Mouse (Mus musculus) forebrain, embryonic 13.5 days (tissue): ENCODE results near the gene Zfp275. TPM values are rescaled to one million over a fixed set of nuclear protein-coding genes. Genes with fewer than 3 reads are reported as not detected.
"Not testable (repeated sequence)": the region's sequence is repeated elsewhere in the genome, so short reads cannot be mapped to it uniquely, and the experiment has no call there.

Experiments
- ATAC-seq: fragments of 200-750 bp; cut with Nextera tagmentation; 2 replicates; pipeline ENCODE4 v1.8.0; 2017
- H3K27ac ChIP-seq: fragments of 300-500 bp; sonication (generic); 2 replicates; pipeline ENCODE4 v1.5.1; 2015; ENCODE audit warnings: inconsistent platforms, mild to moderate bottlenecking, moderate library complexity
- H3K27me3 ChIP-seq: fragments of 300-500 bp; sonication (generic); 2 replicates; pipeline ENCODE4 v1.6.1; 2015; ENCODE audit warnings: mild to moderate bottlenecking, inconsistent platforms
- H3K36me3 ChIP-seq: fragments of 300-500 bp; sonication (generic); 2 replicates; pipeline ENCODE4 v1.6.1; 2015; ENCODE audit warnings: mild to moderate bottlenecking, inconsistent platforms; ENCODE audit not compliant: poor library complexity, severe bottlenecking
- H3K4me1 ChIP-seq: fragments of 300-500 bp; sonication (generic); 2 replicates; pipeline ENCODE4 v1.6.1; 2015; ENCODE audit warnings: inconsistent platforms
- H3K4me2 ChIP-seq: fragments of 300-500 bp; sonication (generic); 2 replicates; pipeline ENCODE4 v1.6.1; 2015; ENCODE audit warnings: inconsistent platforms, mild to moderate bottlenecking, moderate library complexity
- H3K4me3 ChIP-seq: fragments of 300-500 bp; sonication (generic); 2 replicates; pipeline ENCODE4 v1.5.1; 2015; ENCODE audit warnings: mild to moderate bottlenecking, inconsistent platforms
- H3K9ac ChIP-seq: fragments of 300-500 bp; sonication (generic); 2 replicates; pipeline ENCODE4 v1.6.1; 2015; ENCODE audit warnings: mild to moderate bottlenecking, inconsistent platforms
- H3K9me3 ChIP-seq: fragments of 300-500 bp; sonication (generic); replicated peaks from 2 replicates; pipeline ENCODE4 v1.6.1; 2016; ENCODE audit warnings: inconsistent platforms
- WGBS: fragments of 180-500 bp; shearing (Covaris S2); methylation state at CpG from one replicate; pipeline ENCODE4 v1.1.7; 2015; 5-methylcytosine and 5-hydroxymethylcytosine counted together
- polyA plus RNA-seq: library from polyadenylated mRNA; unstranded; fragments of >200 nt; fragmentation: Nextera tagmentation; extraction: Ambion mirVana; gene quantifications from 2 replicates; pipeline ENCODE4 v1.2.1, GENCODE M21; 2015

The Zfp275 gene
- polyA plus RNA-seq: 10.6 and 12.7 TPM in 2 replicates

- no peaks in the 10 kb centered on the region for H3K27me3 ChIP-seq
- H3K4me3 ChIP-seq: peak within 1 kb of the TSS; percentile 58
- ATAC-seq: peak; percentile 98
- H3K9ac ChIP-seq: peak within 1 kb of the TSS; percentile 75
- H3K27ac ChIP-seq: 0 out of 2 replicates have a peak within 1 kb of the TSS, but pooled peaks have one; percentile 40
- H3K9me3 ChIP-seq: no peaks in the 10 kb centered on the region
- peak within 1 kb of the TSS; percentile 65 for H3K4me2 ChIP-seq
- no peaks in the 10 kb centered on the region for H3K36me3 ChIP-seq
- WGBS: 16% methylated on average over 32 of the region's 37 CpGs
- peaks cover 16% of the 10 kb centered on the region for H3K4me1 ChIP-seq
Observed at GRCm38 (mm10) chrX:73342483-73342895, at the start of gene Zfp275. Gene Zfp275, plus strand, starts transcription at chrX:73342621.

- H3K4me2 ChIP-seq, ATAC-seq, H3K4me3 ChIP-seq, H3K27me3 ChIP-seq, H3K9me3 ChIP-seq, H3K4me1 ChIP-seq, H3K27ac ChIP-seq, H3K9ac ChIP-seq, H3K36me3 ChIP-seq: not testable (repeated sequence)
- 97% methylated on average over 16 of the region's 17 CpGs for WGBS
Observed at GRCm38 (mm10) chrX:73292876-73293275, 49.5 kb upstream of the Zfp275 start, which contains the start of the genes Xlr5a and Xlr5c. Gene Xlr5a, minus strand, starts transcription at chrX:73292976. Gene Xlr5c, minus strand, starts transcription at chrX:73292976.

DNA sequence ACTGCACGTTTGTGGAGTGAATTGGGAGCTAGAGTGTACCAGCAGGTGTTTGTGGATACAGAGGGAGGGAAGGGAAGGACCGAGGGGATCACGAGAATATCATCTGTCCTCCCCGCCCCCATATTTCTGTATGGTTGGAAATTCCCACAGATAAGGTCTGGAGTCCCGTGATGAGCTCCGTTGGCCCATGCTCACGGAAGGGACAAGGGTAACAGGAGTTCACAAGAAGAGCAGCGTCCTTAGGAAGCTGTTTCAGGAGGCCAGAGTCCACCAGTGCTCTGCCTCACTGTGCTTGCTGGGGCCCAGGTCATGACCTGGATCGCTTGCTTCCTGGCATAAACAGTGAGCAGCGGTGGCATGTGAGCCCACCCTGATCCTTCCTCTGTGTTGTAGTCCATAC lies 46.7 kb upstream of the Zfp275 start:
- not testable (repeated sequence) for H3K9ac ChIP-seq, ATAC-seq, H3K36me3 ChIP-seq, H3K4me1 ChIP-seq, H3K4me3 ChIP-seq, H3K4me2 ChIP-seq, H3K27ac ChIP-seq, H3K9me3 ChIP-seq, H3K27me3 ChIP-seq
- 76% methylated on average over 9 of the region's 10 CpGs for WGBS

DNA sequence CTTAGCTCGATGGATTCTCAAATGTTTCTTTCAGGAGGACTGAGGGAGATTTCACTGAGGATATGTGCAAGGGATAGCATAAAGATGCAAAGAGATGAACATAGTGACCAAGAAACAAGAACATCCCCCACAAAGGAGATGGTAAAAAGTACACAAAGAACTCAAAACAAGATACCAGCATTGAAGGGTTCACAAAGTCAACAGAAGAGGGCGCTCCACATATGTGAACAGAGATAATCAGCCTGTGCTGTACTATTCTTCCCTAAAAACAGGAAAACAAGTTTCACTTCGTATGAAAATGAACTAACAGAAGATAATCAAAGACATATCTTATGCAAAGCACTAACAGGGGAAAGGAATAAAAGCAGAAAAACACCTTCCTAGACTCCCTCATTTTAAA lies 29.9 kb upstream of the Zfp275 start:
- H3K9me3 ChIP-seq: no peaks in the 10 kb centered on the region
- no peak for ATAC-seq

GRCm38 (mm10) chrX:73321029-73321428 lies 21.4 kb upstream of the Zfp275 start:
- Histone ChIP-seq H3K4me2 (no peak overlapping the region), H3K27me3 (no peaks in the 10 kb centered on the region), H3K36me3 (no peaks in the 10 kb centered on the region), H3K27ac (no peak overlapping the region), H3K4me1 (no peaks in the 10 kb centered on the region), H3K9me3 (no peaks in the 10 kb centered on the region), H3K9ac (no peak overlapping the region), H3K4me3 (no peak overlapping the region)
- ATAC-seq: no peak
- 81% methylated on average over 3 of the region's 3 CpGs for WGBS

More for the DNA sequence above, 29.9 kb upstream of the Zfp275 start:
- H3K36me3 ChIP-seq: no peaks in the 10 kb centered on the region
- H3K4me2 ChIP-seq: no peak overlapping the region
- WGBS: 47% methylated on average over 3 of the region's 3 CpGs
- H3K27me3 ChIP-seq: no peaks in the 10 kb centered on the region
- H3K4me1 ChIP-seq: no peaks in the 10 kb centered on the region
- H3K4me3 ChIP-seq: no peak overlapping the region
- no peak overlapping the region for H3K27ac ChIP-seq
- no peak overlapping the region for H3K9ac ChIP-seq

DNA sequence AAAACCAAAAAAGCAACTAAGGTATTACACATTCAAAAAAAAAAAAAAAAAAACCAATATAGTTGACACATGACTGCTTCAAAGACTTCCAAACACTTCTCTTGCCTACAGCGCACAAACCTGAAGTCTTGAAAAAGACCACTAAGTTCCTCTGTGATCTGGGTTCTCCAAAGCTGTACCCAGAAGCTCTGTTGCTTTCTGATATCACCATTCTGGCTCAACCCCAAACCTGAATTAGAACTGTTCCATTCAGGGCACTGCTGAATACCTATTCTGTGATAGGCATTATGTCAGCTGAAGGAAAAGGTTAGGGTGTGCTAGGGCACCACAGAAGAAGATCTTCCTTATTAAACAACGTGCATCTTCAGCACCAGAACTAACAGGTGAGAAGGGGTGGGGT lies 15.2 kb upstream of the Zfp275 start:
- no peak for ATAC-seq
- Histone ChIP-seq H3K9me3 (no peaks in the 10 kb centered on the region), H3K27ac (no peak overlapping the region), H3K9ac (no peak overlapping the region), H3K27me3 (no peaks in the 10 kb centered on the region), H3K4me2 (no peak overlapping the region), H3K4me3 (no peak overlapping the region), H3K36me3 (no peaks in the 10 kb centered on the region), H3K4me1 (no peaks in the 10 kb centered on the region)
- 80% methylated on average over 2 of the region's 2 CpGs for WGBS

DNA sequence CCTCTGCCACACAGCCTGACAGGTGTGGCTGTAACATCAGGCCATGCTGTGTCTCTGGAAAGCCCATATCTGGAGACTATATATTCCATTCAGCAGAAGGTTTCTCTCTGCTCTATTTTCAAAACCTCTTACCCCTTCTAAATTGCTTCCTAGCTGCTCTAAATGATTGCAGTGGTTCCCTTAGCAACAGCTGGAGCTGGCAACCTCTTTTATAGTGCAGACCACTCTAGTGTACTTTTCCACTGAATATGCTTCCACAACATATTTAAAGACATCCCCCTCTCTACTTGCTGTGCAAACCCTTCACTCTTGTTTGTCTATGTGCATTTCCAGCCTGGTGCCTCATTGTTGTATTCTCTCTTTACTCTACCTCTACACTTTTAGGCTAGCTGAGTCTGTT lies 8.9 kb upstream of the Zfp275 start:
- no peaks in the 10 kb centered on the region for H3K27me3 ChIP-seq
- no peak overlapping the region for H3K4me3 ChIP-seq
- H3K27ac ChIP-seq: no peak overlapping the region
- H3K36me3 ChIP-seq: no peaks in the 10 kb centered on the region
- no peak overlapping the region for H3K9ac ChIP-seq
- H3K4me2 ChIP-seq: no peak overlapping the region
- H3K4me1 ChIP-seq: no peaks in the 10 kb centered on the region
- no peak for ATAC-seq
- H3K9me3 ChIP-seq: no peaks in the 10 kb centered on the region

DNA sequence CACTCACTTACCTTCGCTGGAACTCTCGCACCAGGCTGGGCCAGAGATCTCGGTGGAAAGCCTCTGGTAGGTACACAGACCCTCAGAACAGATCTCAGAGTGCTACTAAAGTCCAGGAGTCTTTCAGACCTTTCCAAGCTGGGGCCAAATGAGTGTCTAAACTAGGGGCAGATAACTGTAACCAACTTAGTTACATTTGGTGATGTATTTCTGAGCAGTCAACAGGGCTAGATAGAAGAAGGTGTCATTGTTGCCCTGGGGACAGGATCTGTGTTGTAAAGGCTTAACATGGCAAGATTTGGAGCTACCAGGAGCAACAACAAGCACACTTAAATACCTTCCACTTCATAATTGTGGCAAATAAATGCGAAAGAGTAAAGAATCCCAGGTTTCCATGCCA lies 5.7 kb upstream of the Zfp275 start, which contains the start of gene Gm45015:
Gm45015 (minus strand) TSS at position 101 of the 400 bp plus-strand sequence.
- Histone ChIP-seq H3K36me3 (no peaks in the 10 kb centered on the region), H3K9me3 (no peaks in the 10 kb centered on the region), H3K9ac (no peak within 1 kb of the TSS), H3K27me3 (no peaks in the 10 kb centered on the region), H3K27ac (no peak within 1 kb of the TSS), H3K4me1 (no peaks in the 10 kb centered on the region), H3K4me3 (no peak within 1 kb of the TSS), H3K4me2 (no peak within 1 kb of the TSS)
- no peak for ATAC-seq
- WGBS: 90% methylated on average over 4 of the region's 4 CpGs

DNA sequence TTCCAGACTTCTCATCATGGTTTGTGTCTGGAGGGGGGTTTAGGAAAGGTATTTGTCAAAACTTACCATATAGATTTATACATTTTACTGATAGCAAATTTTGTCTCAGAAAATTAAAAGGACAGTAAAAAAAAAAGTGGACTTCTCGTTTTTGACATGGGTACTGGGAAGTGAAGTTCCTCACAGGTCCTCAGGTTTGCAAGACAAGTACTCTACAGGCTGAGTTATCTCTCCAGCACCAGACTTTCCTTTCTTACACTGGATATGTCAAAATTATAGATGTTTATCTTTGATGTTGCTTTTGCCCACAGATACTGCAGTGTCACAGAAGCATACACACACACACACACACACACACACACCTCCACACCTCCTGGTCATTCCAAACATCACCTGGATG lies 948 bp upstream of the Zfp275 start:
- ATAC-seq: no peak
- H3K4me1 ChIP-seq: peaks cover 16% of the 10 kb centered on the region
- H3K9ac ChIP-seq: no peak overlapping the region
- no peak overlapping the region for H3K27ac ChIP-seq
- no peak overlapping the region for H3K4me2 ChIP-seq
- H3K36me3 ChIP-seq: no peaks in the 10 kb centered on the region
- no peak overlapping the region for H3K4me3 ChIP-seq
- H3K9me3 ChIP-seq: no peaks in the 10 kb centered on the region
- H3K27me3 ChIP-seq: no peaks in the 10 kb centered on the region
- 43% methylated on average over 1 of the region's 1 CpGs for WGBS

DNA sequence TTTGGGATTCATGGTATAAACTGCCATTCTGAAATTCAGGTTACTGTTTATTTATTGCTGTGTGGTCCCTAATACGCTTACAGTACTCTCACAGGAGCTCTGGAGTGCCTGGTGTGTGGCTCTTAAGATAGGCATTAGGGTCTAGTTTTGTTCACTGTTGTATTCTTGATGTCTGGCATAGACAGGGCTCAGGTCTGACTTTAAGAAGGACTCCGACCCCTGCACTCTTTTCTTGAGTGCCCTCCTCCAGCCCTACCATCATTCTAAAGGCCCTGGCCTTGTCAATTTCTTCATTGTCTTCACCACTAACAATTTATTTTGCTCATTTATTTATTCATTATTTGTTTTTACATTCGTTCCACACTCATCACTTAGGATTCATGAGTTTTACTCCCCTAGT lies 353 bp upstream of the Zfp275 start:
- ATAC-seq: peak; percentile 42

DNA sequence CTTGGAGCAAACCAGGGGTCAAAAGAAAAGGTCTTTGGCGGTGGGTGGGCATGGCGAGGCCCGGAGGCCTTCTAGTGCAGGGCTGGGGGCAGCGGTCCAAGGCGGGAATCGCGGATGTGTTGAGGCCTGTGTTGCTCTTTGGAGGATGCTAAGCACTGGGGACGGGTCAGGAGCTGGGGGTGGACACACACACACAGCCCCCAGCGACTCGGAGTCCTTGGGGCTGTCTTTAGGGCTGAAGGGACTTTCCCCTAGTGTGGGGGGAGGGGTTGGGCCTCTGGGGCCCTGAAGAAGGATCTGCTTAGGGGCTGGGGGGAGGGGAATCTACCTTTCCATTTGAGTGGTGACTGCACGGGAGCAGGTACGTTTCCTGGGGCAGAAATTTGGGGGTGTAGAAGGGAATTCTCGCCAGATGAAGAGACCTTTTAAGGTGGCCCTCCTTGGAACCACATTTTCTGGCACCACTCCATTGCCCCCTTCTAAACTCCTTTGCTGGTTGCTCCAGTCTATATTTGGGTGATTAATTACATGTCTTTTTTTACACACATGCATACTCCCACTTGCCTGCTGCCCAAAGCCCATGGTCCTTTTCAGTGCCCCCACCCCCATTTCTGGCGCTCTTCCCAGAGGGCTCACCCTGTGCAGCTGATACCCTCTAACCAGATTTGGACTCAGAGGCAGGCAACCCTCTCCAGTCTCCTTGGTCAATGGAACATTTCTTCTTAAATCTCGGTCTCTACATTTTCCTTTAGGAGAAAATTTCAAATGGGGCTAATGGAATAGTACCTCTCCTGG lies 717 bp downstream of the Zfp275 start:
- Histone ChIP-seq H3K4me3 (peak overlapping the region; percentile 58), H3K9ac (peak overlapping the region; percentile 75), H3K27me3 (no peaks in the 10 kb centered on the region), H3K27ac (0 out of 2 replicates have a peak overlapping the region, but pooled peaks have one; percentile 40), H3K4me1 (peaks cover 16% of the 10 kb centered on the region), H3K36me3 (no peaks in the 10 kb centered on the region), H3K4me2 (peak overlapping the region; percentile 65), H3K9me3 (no peaks in the 10 kb centered on the region)
- ATAC-seq: peak; percentile 69
- WGBS: 25% methylated on average over 15 of the region's 15 CpGs

More for the DNA sequence above, 353 bp upstream of the Zfp275 start:
- H3K9me3 ChIP-seq: no peaks in the 10 kb centered on the region
- H3K4me2 ChIP-seq: peak overlapping the region; percentile 65
- H3K27ac ChIP-seq: no peak overlapping the region
- H3K36me3 ChIP-seq: no peaks in the 10 kb centered on the region
- WGBS: 33% methylated on average over 3 of the region's 3 CpGs
- H3K4me3 ChIP-seq: peak overlapping the region; percentile 58
- no peak overlapping the region for H3K9ac ChIP-seq
- peaks cover 16% of the 10 kb centered on the region for H3K4me1 ChIP-seq
- H3K27me3 ChIP-seq: no peaks in the 10 kb centered on the region

- WGBS: 81% methylated on average over 1 of the region's 1 CpGs
- no peak for ATAC-seq
- Histone ChIP-seq H3K9me3 (no peaks in the 10 kb centered on the region), H3K27ac (no peak overlapping the region), H3K27me3 (no peaks in the 10 kb centered on the region), H3K4me2 (peak overlapping the region; percentile 65), H3K9ac (no peak overlapping the region), H3K4me1 (peaks cover 16% of the 10 kb centered on the region), H3K4me3 (peak overlapping the region; percentile 58; the same call in 1 of the 2 replicates), H3K36me3 (no peaks in the 10 kb centered on the region)
Observed at GRCm38 (mm10) chrX:73343802-73344201, 1.4 kb downstream of the Zfp275 start.
